Mouse (Mus musculus) hindbrain, embryonic 14.5 days (tissue): ENCODE measurements around the gene Pnkd. TPM values are rescaled to one million over a fixed set of nuclear protein-coding genes. Genes with fewer than 3 reads are reported as not detected.

Experiments
- ATAC-seq: fragments of 200-750 bp; cut with Nextera tagmentation; 2 replicates; pipeline ENCODE4 v1.8.0; 2017; ENCODE audit warnings: moderate number of reproducible peaks, mild to moderate bottlenecking, moderate TSS enrichment, moderate library complexity; ENCODE audit not compliant: low FRiP score
- DNase-seq: peaks from one replicate; pipeline ENCODE4 v3.0.0-alpha.2; 2015; ENCODE audit warnings: low spot score
- H3K27ac ChIP-seq: fragments of 300-500 bp; sonication (generic); 2 replicates; pipeline ENCODE4 v1.5.1; 2014; ENCODE audit warnings: mild to moderate bottlenecking, moderate library complexity
- H3K27me3 ChIP-seq: fragments of 300-500 bp; sonication (generic); 2 replicates; pipeline ENCODE4 v1.6.1; 2014; ENCODE audit warnings: mild to moderate bottlenecking, low read length, mixed read lengths; ENCODE audit not compliant: control insufficient read depth, insufficient read depth
- H3K36me3 ChIP-seq: fragments of 300-500 bp; sonication (generic); replicated peaks from 2 replicates; pipeline ENCODE4 v1.6.1; 2014; ENCODE audit not compliant: control insufficient read depth, insufficient read depth
- H3K4me1 ChIP-seq: fragments of 300-500 bp; sonication (generic); replicated peaks from 2 replicates; pipeline ENCODE4 v1.6.1; 2014; ENCODE audit warnings: antibody characterized with exemption, low read length, mixed read lengths; ENCODE audit not compliant: control insufficient read depth, insufficient read depth
- H3K4me2 ChIP-seq: fragments of 300-500 bp; sonication (generic); replicated peaks from 2 replicates; pipeline ENCODE4 v1.6.1; 2014; ENCODE audit warnings: mild to moderate bottlenecking, moderate library complexity
- H3K4me3 ChIP-seq: fragments of 300-500 bp; sonication (generic); replicated peaks from 2 replicates; pipeline ENCODE4 v1.5.1; 2014; ENCODE audit warnings: mild to moderate bottlenecking, low read length
- H3K9ac ChIP-seq: fragments of 300-500 bp; sonication (generic); 2 replicates; pipeline ENCODE4 v1.6.1; 2014
- H3K9me3 ChIP-seq: fragments of 300-500 bp; sonication (generic); 2 replicates; pipeline ENCODE4 v1.6.1; 2016; ENCODE audit warnings: low read length; ENCODE audit not compliant: control insufficient read depth
- WGBS: fragments of 180-500 bp; shearing (Covaris S2); extraction: QIAGEN DNeasy Blood & Tissue Kit; methylation state at CpG from one replicate; pipeline ENCODE4 v1.1.7; 2014; 5-methylcytosine and 5-hydroxymethylcytosine counted together
- polyA plus RNA-seq: library from polyadenylated mRNA; unstranded; fragments of >200 nt; fragmentation: Nextera tagmentation; extraction: Ambion mirVana; gene quantifications from 2 replicates; pipeline ENCODE4 v1.2.1, GENCODE M21; 2014

Pnkd gene
- polyA plus RNA-seq, 1 experiment from 2014 or later = 146 TPM

DNA sequence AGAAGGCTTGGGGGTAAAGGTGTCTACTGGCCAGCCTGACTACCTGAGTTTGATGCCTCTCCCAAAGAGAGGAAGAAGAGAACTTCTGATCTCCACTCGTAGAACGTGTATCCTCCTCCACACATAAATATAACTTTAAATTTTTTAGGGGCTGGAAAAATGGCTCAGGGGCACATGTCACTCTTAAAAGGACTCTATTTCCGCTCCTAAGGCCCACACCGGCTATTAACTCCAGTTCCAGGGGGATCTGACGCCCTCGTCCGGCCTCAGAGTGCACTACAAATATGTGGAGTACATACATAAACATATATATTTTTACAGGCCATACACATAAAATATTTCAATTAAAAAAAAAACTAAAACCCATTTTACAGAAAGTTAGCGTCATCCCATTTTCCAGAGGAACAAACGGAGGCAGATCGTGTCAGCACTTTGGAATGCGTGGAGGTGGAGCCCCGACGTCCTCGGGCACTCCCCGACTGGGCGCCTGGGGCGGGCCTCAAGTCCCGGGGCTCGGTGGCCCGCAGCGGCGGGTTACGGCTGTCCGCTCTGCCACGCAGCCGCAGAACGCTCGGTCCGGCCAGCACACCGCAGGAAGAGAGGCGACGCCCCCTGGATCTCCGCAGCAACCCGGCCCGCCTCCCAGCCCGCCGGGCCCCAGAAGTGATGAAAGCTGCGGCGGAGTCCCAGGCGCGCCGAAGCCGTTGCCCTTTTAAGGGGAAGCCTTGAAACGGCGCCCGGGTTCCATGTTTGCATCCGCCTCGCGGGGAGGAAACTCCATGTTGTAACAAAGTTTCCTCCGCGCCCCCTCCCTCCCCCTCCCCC is 106.4 kb downstream of the Pnkd start, which contains the start of gene Ctdsp1:
Gene Ctdsp1 (plus strand): TSS at position 586 of the 825 bp plus-strand sequence.
- H3K36me3 ChIP-seq = peaks cover 12% of the 10 kb centered on the region; the same call in 1 of the 2 replicates
- peak within 1 kb of the TSS; percentile 86 for H3K27ac ChIP-seq
- peak within 1 kb of the TSS; percentile 91 for H3K4me3 ChIP-seq
- peak within 1 kb of the TSS; percentile 95 for H3K4me2 ChIP-seq
- no peaks in the 10 kb centered on the region for H3K9me3 ChIP-seq
- peak; percentile 96 for DNase-seq
- peaks cover 17% of the 10 kb centered on the region for H3K4me1 ChIP-seq
- H3K9ac ChIP-seq = peak within 1 kb of the TSS; percentile 81
- WGBS = 3% methylated on average over 47 of the region's 51 CpGs
- peaks cover 15% of the 10 kb centered on the region for H3K27me3 ChIP-seq
- ATAC-seq = peak; percentile 84

DNA sequence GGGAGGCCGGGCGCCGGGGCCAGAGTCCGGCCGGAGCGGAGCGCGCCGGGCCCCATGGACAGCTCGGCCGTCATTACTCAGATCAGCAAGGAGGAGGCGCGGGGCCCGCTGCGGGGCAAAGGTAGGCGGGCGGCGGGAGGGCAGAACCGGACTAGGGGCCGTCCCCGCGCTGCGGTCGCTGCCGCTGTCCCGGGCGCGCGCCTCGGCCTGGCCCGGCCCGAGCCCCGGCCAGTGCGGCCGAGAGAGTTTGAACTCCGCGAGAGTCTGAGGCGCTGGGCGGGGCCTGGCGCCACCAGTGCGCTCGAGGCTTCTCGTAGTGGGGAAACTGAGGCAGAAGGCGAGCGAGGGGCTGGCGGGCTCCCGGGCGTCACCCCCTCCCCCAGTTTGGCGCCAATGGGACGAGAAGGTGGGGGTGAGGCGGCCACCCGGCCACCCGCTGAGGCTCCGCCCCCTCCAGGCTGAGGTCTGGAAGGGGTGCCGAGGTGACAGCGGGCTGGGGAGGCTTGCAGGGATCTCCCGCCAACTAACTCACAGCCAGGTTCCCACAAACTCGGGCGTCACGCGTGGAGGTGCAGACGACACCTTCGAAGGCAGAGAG is 107.2 kb downstream of the Pnkd start:
- ATAC-seq (peak; percentile 52), DNase-seq (peak; percentile 27)
- Histone ChIP-seq H3K9me3 (no peaks in the 10 kb centered on the region), H3K36me3 (peaks cover 12% of the 10 kb centered on the region; the same call in 1 of the 2 replicates), H3K4me1 (peaks cover 17% of the 10 kb centered on the region), H3K4me2 (peak overlapping the region; percentile 95), H3K4me3 (peak overlapping the region; percentile 91), H3K27me3 (peaks cover 15% of the 10 kb centered on the region), H3K27ac (peak overlapping the region; percentile 86), H3K9ac (peak overlapping the region; percentile 81)
- 1% methylated on average over 23 of the region's 63 CpGs for WGBS

GRCm38 (mm10) chr1:74392446-74392994 is 107.8 kb downstream of the Pnkd start:
- WGBS = 3% methylated on average over 16 of the region's 16 CpGs

GRCm38 (mm10) chr1:74393010-74393409 is 108.3 kb downstream of the Pnkd start:
- Histone ChIP-seq H3K27ac (no peak overlapping the region), H3K4me3 (peak overlapping the region; percentile 91), H3K27me3 (peaks cover 15% of the 10 kb centered on the region), H3K4me1 (peaks cover 17% of the 10 kb centered on the region), H3K4me2 (peak overlapping the region; percentile 95), H3K36me3 (peaks cover 12% of the 10 kb centered on the region; the same call in 1 of the 2 replicates), H3K9ac (peak overlapping the region; percentile 81; the same call in 1 of the 2 replicates), H3K9me3 (no peaks in the 10 kb centered on the region)
- WGBS = 42% methylated on average over 7 of the region's 7 CpGs
- DNase-seq (no peak), ATAC-seq (no peak)

More at GRCm38 (mm10) chr1:74392446-74392994, 107.8 kb downstream of the Pnkd start:
- Histone ChIP-seq H3K9me3 (no peaks in the 10 kb centered on the region), H3K36me3 (peaks cover 12% of the 10 kb centered on the region; the same call in 1 of the 2 replicates), H3K4me1 (peaks cover 17% of the 10 kb centered on the region), H3K27me3 (peaks cover 15% of the 10 kb centered on the region), H3K27ac (peak overlapping the region; percentile 86), H3K4me2 (peak overlapping the region; percentile 95), H3K4me3 (peak overlapping the region; percentile 91), H3K9ac (peak overlapping the region; percentile 81)
- ATAC-seq (peak; percentile 14), DNase-seq (no peak)

GRCm38 (mm10) chr1:74393697-74394096 is 109.0 kb downstream of the Pnkd start:
- DNase-seq (no peak), ATAC-seq (no peak)
- Histone ChIP-seq H3K27me3 (peaks cover 15% of the 10 kb centered on the region), H3K9ac (no peak overlapping the region), H3K4me1 (peaks cover 17% of the 10 kb centered on the region), H3K9me3 (no peaks in the 10 kb centered on the region), H3K36me3 (peaks cover 12% of the 10 kb centered on the region; the same call in 1 of the 2 replicates), H3K4me3 (no peak overlapping the region), H3K27ac (no peak overlapping the region), H3K4me2 (no peak overlapping the region)
- WGBS = 85% methylated on average over 9 of the region's 9 CpGs

GRCm38 (mm10) chr1:74394311-74394710 is 109.6 kb downstream of the Pnkd start:
- Histone ChIP-seq H3K27me3 (peaks cover 13% of the 10 kb centered on the region), H3K27ac (no peak overlapping the region), H3K4me2 (no peak overlapping the region), H3K36me3 (peaks cover 12% of the 10 kb centered on the region; the same call in 1 of the 2 replicates), H3K4me1 (peaks cover 17% of the 10 kb centered on the region), H3K4me3 (no peak overlapping the region), H3K9ac (no peak overlapping the region), H3K9me3 (no peaks in the 10 kb centered on the region)
- WGBS = 94% methylated on average over 9 of the region's 9 CpGs
- ATAC-seq (no peak), DNase-seq (no peak)

GRCm38 (mm10) chr1:74394858-74395257 is 110.1 kb downstream of the Pnkd start:
- no peak overlapping the region for H3K4me3 ChIP-seq
- no peak for ATAC-seq
- H3K9ac ChIP-seq = no peak overlapping the region
- no peaks in the 10 kb centered on the region for H3K9me3 ChIP-seq
- no peak overlapping the region for H3K27ac ChIP-seq
- H3K27me3 ChIP-seq = peaks cover 8% of the 10 kb centered on the region
- H3K4me1 ChIP-seq = peaks cover 17% of the 10 kb centered on the region
- no peak overlapping the region for H3K4me2 ChIP-seq
- no peak for DNase-seq
- 93% methylated on average over 15 of the region's 15 CpGs for WGBS
- peaks cover 12% of the 10 kb centered on the region; the same call in 1 of the 2 replicates for H3K36me3 ChIP-seq

DNA sequence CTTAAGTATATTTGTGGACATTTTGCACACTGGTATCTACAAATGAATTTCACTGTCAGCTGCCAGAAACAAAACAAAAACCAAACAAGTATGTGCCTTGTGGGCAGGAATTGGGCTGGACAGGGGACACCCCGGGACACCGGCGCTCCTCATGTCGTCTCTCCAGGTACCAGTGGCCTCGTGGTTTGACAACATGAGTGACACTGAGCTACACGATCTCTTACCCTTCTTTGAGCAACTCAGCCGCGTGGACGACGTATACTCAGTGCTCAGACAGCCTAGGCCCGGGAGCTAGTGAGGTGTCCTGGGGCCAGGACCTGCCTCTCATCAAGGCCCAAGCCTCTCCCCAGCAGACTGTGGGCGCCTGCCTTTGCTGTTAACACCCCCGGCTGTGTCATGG is 110.6 kb downstream of the Pnkd start:
- H3K27ac ChIP-seq = no peak overlapping the region
- no peaks in the 10 kb centered on the region for H3K9me3 ChIP-seq
- 83% methylated on average over 12 of the region's 13 CpGs for WGBS
- H3K36me3 ChIP-seq = peaks cover 12% of the 10 kb centered on the region; the same call in 1 of the 2 replicates
- no peak overlapping the region for H3K9ac ChIP-seq
- H3K4me2 ChIP-seq = no peak overlapping the region
- H3K4me3 ChIP-seq = no peak overlapping the region
- DNase-seq (no peak), ATAC-seq (no peak)
- H3K27me3 ChIP-seq = peaks cover 6% of the 10 kb centered on the region
- peaks cover 17% of the 10 kb centered on the region for H3K4me1 ChIP-seq
